Mouse (Mus musculus) ZHBTc4 (cell line): ENCODE measurements around the gene Fam78a.

Source experiments
- DNase-seq: peaks from one replicate; pipeline ENCODE4 v3.0.0-alpha.2; 2011; ENCODE audit warnings: low read depth, low spot score

Fam78a gene

GRCm38 (mm10) chr2:32068811-32069607, 15.6 kb downstream of the Fam78a start:
- peak; percentile 80 for DNase-seq

GRCm38 (mm10) chr2:32066005-32066404, 18.7 kb downstream of the Fam78a start:
- DNase-seq, result no peak

- DNase-seq, result no peak
Measured at GRCm38 (mm10) chr2:32065371-32065791, 19.3 kb downstream of the Fam78a start.

GRCm38 (mm10) chr2:32064913-32065312, 19.7 kb downstream of the Fam78a start:
- no peak for DNase-seq

- DNase-seq, result no peak
Measured at GRCm38 (mm10) chr2:32063451-32064151, 21.1 kb downstream of the Fam78a start.

- no peak for DNase-seq
Measured at GRCm38 (mm10) chr2:32062626-32063410, 21.8 kb downstream of the Fam78a start.

- no peak for DNase-seq
Measured at GRCm38 (mm10) chr2:32061722-32062505, 22.7 kb downstream of the Fam78a start.

GRCm38 (mm10) chr2:32061189-32061588, 23.5 kb downstream of the Fam78a start:
- DNase-seq, result no peak

GRCm38 (mm10) chr2:32060228-32060805, 24.3 kb downstream of the Fam78a start:
- no peak for DNase-seq

- DNase-seq, result no peak
Measured at GRCm38 (mm10) chr2:32059613-32060012, 25.0 kb downstream of the Fam78a start.

GRCm38 (mm10) chr2:32058716-32059115, 25.9 kb downstream of the Fam78a start:
- DNase-seq, result no peak

- no peak for DNase-seq
Measured at GRCm38 (mm10) chr2:32058241-32058640, 26.4 kb downstream of the Fam78a start.

- DNase-seq, result no peak
Measured at GRCm38 (mm10) chr2:32057794-32058193, 26.9 kb downstream of the Fam78a start.

- DNase-seq, result no peak
Measured at GRCm38 (mm10) chr2:32057360-32057759, 27.3 kb downstream of the Fam78a start.

- DNase-seq, result no peak
Measured at GRCm38 (mm10) chr2:32056524-32056923, 28.1 kb downstream of the Fam78a start.

- DNase-seq, result no peak
Measured at GRCm38 (mm10) chr2:32055357-32055965, 29.2 kb downstream of the Fam78a start.

GRCm38 (mm10) chr2:32052418-32052817, 32.2 kb downstream of the Fam78a start:
- no peak for DNase-seq

GRCm38 (mm10) chr2:32051791-32052190, 32.9 kb downstream of the Fam78a start:
- DNase-seq, result no peak

- no peak for DNase-seq
Measured at GRCm38 (mm10) chr2:32047323-32047722, 37.3 kb downstream of the Fam78a start.

GRCm38 (mm10) chr2:32046009-32046408, 38.6 kb downstream of the Fam78a start:
- no peak for DNase-seq

- DNase-seq, result no peak
Measured at GRCm38 (mm10) chr2:32045375-32045774, 39.3 kb downstream of the Fam78a start.
